Mouse (Mus musculus): ENCODE measurements around the gene Rab11fip5.

The Rab11fip5 gene

GRCm38 (mm10) chr6:85373951-85374733 is at the start of gene Rab11fip5:
Gene Rab11fip5 (minus strand): TSS chr6:85374634.
- peak; percentile 37 to 55 for DNase-seq (ENCODE audit: low spot score in 2 of 2)

GRCm38 (mm10) chr6:85423836-85424379 is 49.5 kb upstream of the Rab11fip5 start, which contains the start of gene Noto:
Gene Noto (plus strand): TSS chr6:85423886.
- DNase-seq (ENCODE audit: low spot score in 2 of 2), result no peak

- no peak for DNase-seq (ENCODE audit: low spot score in 2 of 2)
Measured at GRCm38 (mm10) chr6:85419150-85419549, 44.7 kb upstream of the Rab11fip5 start.

GRCm38 (mm10) chr6:85415829-85416228 is 41.4 kb upstream of the Rab11fip5 start:
- no peak for DNase-seq (ENCODE audit: low spot score in 2 of 2)

GRCm38 (mm10) chr6:85410771-85411273 is 36.4 kb upstream of the Rab11fip5 start:
- peak; percentile 30 to 31 for DNase-seq (ENCODE audit: low spot score in 2 of 2)

GRCm38 (mm10) chr6:85409003-85409402 is 34.6 kb upstream of the Rab11fip5 start:
- DNase-seq (ENCODE audit: low spot score in 2 of 2), result no peak

- DNase-seq (ENCODE audit: low spot score in 2 of 2), result no peak
Measured at GRCm38 (mm10) chr6:85403039-85403438, 28.6 kb upstream of the Rab11fip5 start.

GRCm38 (mm10) chr6:85402613-85403012 is 28.2 kb upstream of the Rab11fip5 start:
- no peak for DNase-seq (ENCODE audit: low spot score in 2 of 2)

GRCm38 (mm10) chr6:85399715-85400114 is 25.3 kb upstream of the Rab11fip5 start:
- DNase-seq (ENCODE audit: low spot score in 2 of 2), result no peak

- DNase-seq (ENCODE audit: low spot score in 2 of 2), result peak; percentile 38 to 52
Measured at GRCm38 (mm10) chr6:85397165-85397564, 22.7 kb upstream of the Rab11fip5 start.

- DNase-seq (ENCODE audit: low spot score in 2 of 2), result no peak
Measured at GRCm38 (mm10) chr6:85395360-85395759, 20.9 kb upstream of the Rab11fip5 start.

GRCm38 (mm10) chr6:85391803-85392202 is 17.4 kb upstream of the Rab11fip5 start:
- DNase-seq (ENCODE audit: low spot score in 2 of 2), result peak; percentile 59 to 70

GRCm38 (mm10) chr6:85388608-85389007 is 14.2 kb upstream of the Rab11fip5 start:
- no peak for DNase-seq (ENCODE audit: low spot score in 2 of 2)

GRCm38 (mm10) chr6:85382791-85383190 is 8.4 kb upstream of the Rab11fip5 start:
- DNase-seq (ENCODE audit: low spot score in 2 of 2), result no peak

GRCm38 (mm10) chr6:85381648-85382020 is 7.2 kb upstream of the Rab11fip5 start:
- no peak for DNase-seq (ENCODE audit: low spot score in 2 of 2)

- DNase-seq (ENCODE audit: low spot score in 2 of 2), result no peak
Measured at GRCm38 (mm10) chr6:85380901-85381647, 6.6 kb upstream of the Rab11fip5 start.

- DNase-seq (ENCODE audit: low spot score in 2 of 2), result peak; percentile 77 to 84
Measured at GRCm38 (mm10) chr6:85380201-85380900, 5.9 kb upstream of the Rab11fip5 start.

GRCm38 (mm10) chr6:85378629-85379028 is 4.2 kb upstream of the Rab11fip5 start:
- DNase-seq (ENCODE audit: low spot score in 2 of 2), result no peak

GRCm38 (mm10) chr6:85377876-85378275 is 3.4 kb upstream of the Rab11fip5 start:
- DNase-seq (ENCODE audit: low spot score in 2 of 2), result no peak

- no peak for DNase-seq (ENCODE audit: low spot score in 2 of 2)
Measured at GRCm38 (mm10) chr6:85377066-85377734, 2.8 kb upstream of the Rab11fip5 start.

- peak; percentile 94 to 96 for DNase-seq (ENCODE audit: low spot score in 2 of 2)
Measured at GRCm38 (mm10) chr6:85374734-85375114, 290 bp upstream of the Rab11fip5 start.
